Mouse (Mus musculus): ENCODE results near the gene Csgalnact2.

Gene Csgalnact2

GRCm38 (mm10) chr6:118138731-118139709 lies at the start of gene Csgalnact2:
Gene Csgalnact2, minus strand, starts transcription at chr6:118139140.
- no peak for DNase-seq (ENCODE audit: extremely low read depth, low read depth, low spot score)

GRCm38 (mm10) chr6:118188599-118188998 lies 49.7 kb upstream of the Csgalnact2 start:
- no peak for DNase-seq (ENCODE audit: extremely low read depth, low read depth, low spot score)

DNA sequence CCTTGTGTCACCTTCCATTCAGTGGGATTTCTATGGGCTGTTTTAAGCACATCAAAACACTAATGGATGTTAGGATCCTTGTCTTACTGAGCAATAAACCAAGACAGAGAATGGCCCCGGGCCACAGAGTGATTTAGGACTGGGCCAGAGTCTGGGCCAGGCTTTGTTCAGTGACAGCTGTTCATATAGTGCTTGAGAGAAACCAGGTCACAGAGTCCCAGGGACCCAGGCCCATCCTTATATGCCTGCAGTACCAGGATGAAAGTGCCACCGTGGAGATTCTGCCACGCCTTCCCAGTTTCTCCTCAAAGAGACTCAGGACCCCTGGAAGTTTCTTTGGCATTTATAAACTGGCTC lies 48.3 kb upstream of the Csgalnact2 start:
- no peak for DNase-seq (ENCODE audit: extremely low read depth, low read depth, low spot score)

DNA sequence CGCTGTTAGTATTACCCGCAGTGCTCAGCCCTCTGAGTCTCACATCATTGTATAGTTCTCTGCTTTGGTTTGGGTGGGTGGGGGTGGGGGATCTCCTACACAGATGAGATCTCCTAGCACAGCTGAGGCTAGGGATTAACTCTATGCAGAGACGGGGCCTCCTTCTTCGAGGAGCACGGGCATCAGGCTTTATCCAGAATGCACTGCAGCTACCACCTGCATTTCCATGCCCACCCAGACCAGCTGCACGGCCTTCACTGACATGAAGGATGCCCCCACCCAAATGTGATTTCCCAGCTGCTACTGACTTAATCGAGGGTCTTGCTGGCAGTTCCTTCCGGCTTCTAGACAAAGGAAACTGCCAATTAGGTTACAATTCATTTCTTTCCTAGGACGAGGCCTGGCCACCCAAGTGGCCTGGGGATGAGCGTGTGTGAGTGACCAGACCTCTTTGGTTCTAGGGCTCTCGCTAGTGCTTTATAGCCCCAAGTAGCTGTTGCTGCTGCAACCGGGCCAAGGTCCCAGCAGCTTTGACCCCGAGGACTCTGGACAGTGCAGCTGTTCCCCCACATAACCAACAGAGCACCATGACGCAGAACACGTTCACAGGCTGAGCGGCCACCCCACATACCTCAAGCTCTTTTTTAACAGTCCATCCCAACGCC lies 47.8 kb upstream of the Csgalnact2 start:
- no peak for DNase-seq (ENCODE audit: extremely low read depth, low read depth, low spot score)

DNA sequence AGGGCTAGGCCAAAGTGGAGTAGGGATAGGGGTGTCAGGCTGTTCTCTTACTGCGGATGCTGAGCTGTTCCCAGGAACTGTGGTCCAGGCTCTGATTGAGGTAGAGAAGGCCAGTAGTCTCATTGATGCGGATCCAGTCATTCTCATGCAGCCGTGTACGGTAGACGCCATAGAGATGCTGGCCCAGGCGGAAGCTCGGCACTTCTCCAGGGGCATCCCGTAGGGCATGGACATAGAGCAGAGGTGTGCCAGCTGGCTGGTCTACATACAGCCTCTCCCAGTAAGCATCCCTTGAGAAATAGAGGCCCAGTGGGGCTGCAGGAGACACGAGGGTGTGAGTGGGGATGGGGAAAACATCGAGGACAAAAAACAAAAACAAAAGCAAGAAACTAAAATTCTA lies 45.2 kb upstream of the Csgalnact2 start:
- no peak for DNase-seq (ENCODE audit: extremely low read depth, low read depth, low spot score)

GRCm38 (mm10) chr6:118180085-118180423 lies 41.1 kb upstream of the Csgalnact2 start:
- no peak for DNase-seq (ENCODE audit: extremely low read depth, low read depth, low spot score)

GRCm38 (mm10) chr6:118179316-118180084 lies 40.6 kb upstream of the Csgalnact2 start:
- DNase-seq (ENCODE audit: extremely low read depth, low read depth, low spot score) = no peak

- DNase-seq (ENCODE audit: extremely low read depth, low read depth, low spot score) = no peak
These were observed 35.0 kb upstream of the Csgalnact2 start for GRCm38 (mm10) chr6:118173975-118174328.

DNA sequence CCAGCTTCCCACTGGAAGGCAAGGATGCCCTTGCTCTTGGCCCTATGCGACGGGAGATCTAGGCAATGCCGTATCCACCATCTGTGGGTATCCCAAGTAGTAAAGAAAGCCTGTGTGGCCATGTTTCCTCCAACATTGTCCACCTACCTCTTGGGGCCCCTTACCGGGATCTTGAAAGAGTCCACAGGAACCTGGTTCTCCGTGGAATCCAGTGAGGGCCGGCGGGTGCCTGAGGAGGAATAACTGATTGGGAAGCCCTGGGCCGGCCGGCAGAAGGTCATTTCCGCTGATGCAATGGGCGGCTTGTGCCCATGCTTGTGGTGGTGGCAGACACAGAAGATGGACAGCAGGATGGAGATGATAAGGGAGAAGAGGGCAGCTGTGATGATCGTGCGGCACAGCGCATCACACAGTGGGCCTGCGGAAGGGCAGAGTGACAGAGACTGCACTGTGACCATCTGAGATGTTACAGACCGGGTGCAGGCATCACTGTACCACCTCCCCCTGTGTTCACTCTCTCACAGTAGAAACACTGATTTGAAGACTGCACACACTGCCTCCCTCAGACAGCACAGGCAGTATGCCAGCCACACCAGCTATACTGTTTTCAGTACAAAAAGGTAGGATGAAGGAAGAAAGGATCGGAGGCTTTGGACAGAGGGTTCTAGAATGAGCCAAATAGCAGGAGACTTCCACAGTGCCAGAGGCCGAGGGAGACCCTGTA lies 34.5 kb upstream of the Csgalnact2 start:
- DNase-seq (ENCODE audit: extremely low read depth, low read depth, low spot score) = no peak

GRCm38 (mm10) chr6:118171386-118171785 lies 32.4 kb upstream of the Csgalnact2 start:
- DNase-seq (ENCODE audit: extremely low read depth, low read depth, low spot score) = no peak

DNA sequence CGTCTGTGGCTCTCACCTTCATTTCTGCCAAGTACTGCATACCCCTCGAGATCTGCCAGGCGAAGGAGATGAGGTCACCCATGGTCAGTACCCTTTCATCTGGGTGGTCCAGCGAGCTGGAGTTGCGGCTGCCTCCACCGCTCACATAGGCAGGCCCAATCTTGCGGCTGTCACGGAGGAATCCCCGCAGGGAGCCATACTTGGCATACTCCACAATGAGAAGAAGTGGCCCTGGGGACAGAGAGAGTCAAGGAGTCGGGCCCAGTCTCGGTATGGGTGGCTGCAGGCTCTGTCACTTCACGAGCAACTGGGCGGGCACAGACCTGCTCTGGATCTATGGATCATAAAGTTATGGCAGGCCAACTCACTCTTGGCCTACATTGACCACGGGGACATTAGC lies 29.2 kb upstream of the Csgalnact2 start:
- DNase-seq (ENCODE audit: extremely low read depth, low read depth, low spot score) = no peak

- no peak for DNase-seq (ENCODE audit: extremely low read depth, low read depth, low spot score)
These were observed 28.1 kb upstream of the Csgalnact2 start for GRCm38 (mm10) chr6:118167013-118167412.

DNA sequence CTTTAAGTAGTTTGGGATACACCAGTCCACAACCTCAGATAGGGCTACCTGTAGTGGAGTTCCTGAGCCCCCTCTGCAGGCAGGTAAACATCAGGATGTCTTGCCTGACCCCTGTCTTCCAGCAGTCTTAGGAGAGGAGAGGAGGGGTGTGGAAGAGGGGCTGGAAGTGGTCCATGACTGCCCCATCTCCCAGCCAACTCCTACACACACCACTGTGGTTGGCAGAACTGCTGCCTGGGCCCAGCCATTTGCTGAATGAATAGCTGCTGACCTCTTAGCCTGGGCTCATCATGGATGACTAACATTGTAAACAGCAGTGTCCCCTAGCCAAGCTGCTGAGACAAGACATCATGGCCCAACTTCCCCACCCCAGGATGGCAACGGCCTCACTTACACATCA lies 26.6 kb upstream of the Csgalnact2 start:
- no peak for DNase-seq (ENCODE audit: extremely low read depth, low read depth, low spot score)

DNA sequence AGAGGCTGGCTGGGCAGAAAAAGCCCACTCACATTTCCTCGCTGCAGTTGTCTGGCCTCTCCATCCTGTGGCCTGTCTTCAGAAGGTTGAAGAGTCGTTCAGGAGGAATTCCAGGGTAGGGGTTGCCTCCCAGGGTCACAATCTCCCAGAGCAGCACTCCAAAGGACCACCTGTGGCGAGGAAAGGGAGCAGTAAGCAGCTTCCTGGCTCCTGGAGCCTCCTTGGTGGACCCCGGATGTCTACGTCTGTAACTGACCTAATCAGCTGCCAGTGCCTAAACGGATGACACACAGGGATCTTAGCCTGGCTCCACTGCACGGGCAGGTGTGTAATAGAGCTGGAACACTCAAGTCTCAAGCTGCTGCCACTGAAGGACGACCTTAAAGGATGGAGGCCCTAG lies 25.8 kb upstream of the Csgalnact2 start:
- DNase-seq (ENCODE audit: extremely low read depth, low read depth, low spot score) = no peak

DNA sequence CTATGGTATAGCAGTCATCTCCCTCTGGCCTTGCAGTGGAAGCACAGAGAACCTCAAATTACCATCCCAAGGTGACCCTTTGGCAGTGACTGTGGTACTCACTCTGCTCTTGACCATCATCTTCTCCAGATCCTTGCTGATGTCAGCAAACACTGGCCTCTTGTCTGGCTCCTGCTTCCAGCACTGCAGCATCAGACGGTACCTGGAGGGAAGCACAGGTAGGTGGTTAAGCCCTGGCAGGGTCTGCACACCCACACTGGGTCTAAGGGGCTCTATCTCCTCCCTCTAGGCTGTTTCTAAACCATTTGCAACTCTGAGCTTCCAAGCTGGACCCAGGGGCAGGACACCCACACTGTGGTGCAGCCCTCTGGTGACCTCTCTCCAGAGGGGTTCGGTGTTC lies 24.1 kb upstream of the Csgalnact2 start:
- DNase-seq (ENCODE audit: extremely low read depth, low read depth, low spot score) = no peak

- DNase-seq (ENCODE audit: extremely low read depth, low read depth, low spot score) = peak; percentile 96
These were observed 23.6 kb upstream of the Csgalnact2 start for GRCm38 (mm10) chr6:118162457-118163082.

DNA sequence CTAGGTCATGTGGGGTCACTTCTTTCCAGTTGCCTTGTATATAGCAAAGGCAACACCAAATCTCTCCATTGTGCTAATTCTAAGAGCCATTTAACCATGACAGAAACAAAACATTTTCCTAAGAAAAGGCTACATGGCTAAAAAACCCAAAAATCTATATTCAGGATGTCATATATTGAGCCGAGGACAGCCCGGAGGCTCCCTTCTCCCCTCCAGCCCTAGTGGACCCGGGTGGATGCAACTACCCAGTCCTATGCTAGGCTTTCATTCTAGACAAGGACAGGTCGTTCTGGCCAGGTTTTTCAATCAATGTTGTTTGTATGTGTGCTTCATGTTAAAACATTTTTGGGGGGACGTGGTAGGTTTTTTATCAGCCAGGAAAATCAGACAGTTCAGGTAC lies 14.2 kb upstream of the Csgalnact2 start:
- DNase-seq (ENCODE audit: extremely low read depth, low read depth, low spot score) = no peak

GRCm38 (mm10) chr6:118150988-118151387 lies 12.0 kb upstream of the Csgalnact2 start:
- DNase-seq (ENCODE audit: extremely low read depth, low read depth, low spot score) = no peak

- no peak for DNase-seq (ENCODE audit: extremely low read depth, low read depth, low spot score)
These were observed 11.6 kb upstream of the Csgalnact2 start for GRCm38 (mm10) chr6:118150538-118150937.

DNA sequence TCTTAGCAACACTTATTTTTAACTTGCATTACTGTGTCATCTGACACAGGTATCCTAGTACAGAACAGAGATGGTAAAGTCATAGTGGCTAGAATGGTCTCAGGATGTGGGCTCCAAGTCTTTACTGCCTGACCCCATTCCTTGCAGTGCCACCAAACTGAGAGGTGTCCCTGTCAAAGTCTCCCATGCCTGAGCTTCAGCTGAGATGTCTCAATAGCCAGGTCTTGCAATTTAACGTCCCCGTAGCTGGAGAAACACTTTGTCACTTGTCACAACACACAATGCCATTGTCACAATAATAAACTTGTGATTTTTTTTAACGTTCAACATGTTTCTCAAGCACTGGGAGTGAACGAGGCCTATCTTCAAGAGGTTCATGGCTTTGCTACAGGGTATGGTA lies 11.2 kb upstream of the Csgalnact2 start:
- DNase-seq (ENCODE audit: extremely low read depth, low read depth, low spot score) = no peak

GRCm38 (mm10) chr6:118140961-118141360 lies 2.0 kb upstream of the Csgalnact2 start:
- no peak for DNase-seq (ENCODE audit: extremely low read depth, low read depth, low spot score)

Data from fat pad, adult 2 months (tissue).